Mouse (Mus musculus) stomach, embryonic 15.5 days (tissue): ENCODE measurements at regions not wholly inside any gene's neighbourhood (a gene's known extent, or its start where the extent isn't known, plus 50 kb on each side); places are given as distances from the start of the nearest gene placed in this dataset.

Experiments
- ATAC-seq: fragments of 200-750 bp; cut with Nextera tagmentation; 2 replicates; pipeline ENCODE4 v1.8.0; 2017; ENCODE audit warnings: low read depth, moderate number of reproducible peaks, moderate TSS enrichment; ENCODE audit not compliant: insufficient read depth, low FRiP score
- H3K27ac ChIP-seq: fragments of 300-500 bp; sonication (generic); 2 replicates; pipeline ENCODE4 v1.5.1; 2015; ENCODE audit warnings: mild to moderate bottlenecking, inconsistent platforms
- H3K27me3 ChIP-seq: fragments of 300-500 bp; sonication (generic); replicated peaks from 2 replicates; pipeline ENCODE4 v1.6.1; 2015; ENCODE audit warnings: inconsistent platforms
- H3K36me3 ChIP-seq: fragments of 300-500 bp; sonication (generic); 2 replicates; pipeline ENCODE4 v1.6.1; 2015; ENCODE audit warnings: inconsistent platforms
- H3K4me1 ChIP-seq: fragments of 300-500 bp; sonication (generic); 2 replicates; pipeline ENCODE4 v1.6.1; 2015; ENCODE audit warnings: inconsistent platforms
- H3K4me2 ChIP-seq: fragments of 300-500 bp; sonication (generic); 2 replicates; pipeline ENCODE4 v1.6.1; 2015; ENCODE audit warnings: mild to moderate bottlenecking, inconsistent platforms
- H3K4me3 ChIP-seq: fragments of 300-500 bp; sonication (generic); replicated peaks from 2 replicates; pipeline ENCODE4 v1.5.1; 2015; ENCODE audit warnings: inconsistent platforms
- H3K9ac ChIP-seq: fragments of 300-500 bp; sonication (generic); 2 replicates; pipeline ENCODE4 v1.6.1; 2015; ENCODE audit warnings: inconsistent platforms
- H3K9me3 ChIP-seq: fragments of 300-500 bp; sonication (generic); 2 replicates; pipeline ENCODE4 v1.6.1; 2016; ENCODE audit warnings: inconsistent platforms
- WGBS: fragments of 180-500 bp; shearing (Covaris S2); methylation state at CpG from one replicate; pipeline ENCODE4 v1.1.7; 2015; 5-methylcytosine and 5-hydroxymethylcytosine counted together

- Histone ChIP-seq H3K9me3 (no peaks in the 10 kb centered on the region), H3K27ac (no peak overlapping the region), H3K9ac (no peak overlapping the region), H3K36me3 (no peaks in the 10 kb centered on the region), H3K27me3 (no peaks in the 10 kb centered on the region), H3K4me2 (no peak overlapping the region), H3K4me3 (no peak overlapping the region), H3K4me1 (no peaks in the 10 kb centered on the region)
- no peak for ATAC-seq
- 53% methylated on average over 4 of the region's 4 CpGs for WGBS
These were observed 68.7 kb upstream of the Abca1 start for GRCm38 (mm10) chr4:53228444-53228843.

- Histone ChIP-seq H3K36me3 (no peaks in the 10 kb centered on the region), H3K9ac (no peak overlapping the region), H3K27ac (no peak overlapping the region), H3K4me1 (no peaks in the 10 kb centered on the region), H3K9me3 (no peaks in the 10 kb centered on the region), H3K4me3 (no peak overlapping the region), H3K27me3 (no peaks in the 10 kb centered on the region), H3K4me2 (no peak overlapping the region)
- 54% methylated on average over 8 of the region's 8 CpGs for WGBS
- ATAC-seq = peak; percentile 72; the same call in 1 of the 2 replicates
These were observed 68.1 kb upstream of the Abca1 start for GRCm38 (mm10) chr4:53227771-53228170.

GRCm38 (mm10) chr4:53227071-53227470 lies 67.4 kb upstream of the Abca1 start:
- no peak overlapping the region for H3K27ac ChIP-seq
- H3K36me3 ChIP-seq = no peaks in the 10 kb centered on the region
- H3K4me1 ChIP-seq = no peaks in the 10 kb centered on the region
- no peaks in the 10 kb centered on the region for H3K9me3 ChIP-seq
- WGBS = 64% methylated on average over 1 of the region's 1 CpGs
- no peaks in the 10 kb centered on the region for H3K27me3 ChIP-seq
- H3K9ac ChIP-seq = no peak overlapping the region
- ATAC-seq = no peak
- no peak overlapping the region for H3K4me2 ChIP-seq
- H3K4me3 ChIP-seq = no peak overlapping the region

GRCm38 (mm10) chr4:53226376-53226775 lies 66.7 kb upstream of the Abca1 start:
- Histone ChIP-seq H3K4me3 (no peak overlapping the region), H3K4me1 (no peaks in the 10 kb centered on the region), H3K9me3 (no peaks in the 10 kb centered on the region), H3K27ac (no peak overlapping the region), H3K9ac (no peak overlapping the region), H3K4me2 (no peak overlapping the region), H3K27me3 (no peaks in the 10 kb centered on the region), H3K36me3 (no peaks in the 10 kb centered on the region)
- no peak for ATAC-seq
- WGBS = 80% methylated on average over 3 of the region's 3 CpGs

- H3K4me1 ChIP-seq = peaks cover 4% of the 10 kb centered on the region; the same call in 1 of the 2 replicates
- no peak overlapping the region for H3K27ac ChIP-seq
- H3K4me2 ChIP-seq = no peak overlapping the region
- H3K27me3 ChIP-seq = no peaks in the 10 kb centered on the region
- no peak overlapping the region for H3K4me3 ChIP-seq
- H3K9ac ChIP-seq = no peak overlapping the region
- H3K9me3 ChIP-seq = no peaks in the 10 kb centered on the region
- no peaks in the 10 kb centered on the region for H3K36me3 ChIP-seq
- 70% methylated on average over 3 of the region's 3 CpGs for WGBS
- no peak for ATAC-seq
These were observed 63.7 kb upstream of the Abca1 start for GRCm38 (mm10) chr4:53223379-53223778.

GRCm38 (mm10) chr4:53220809-53221208 lies 61.1 kb upstream of the Abca1 start:
- Histone ChIP-seq H3K27me3 (no peaks in the 10 kb centered on the region), H3K4me3 (no peak overlapping the region), H3K27ac (no peak overlapping the region), H3K9ac (no peak overlapping the region), H3K4me2 (no peak overlapping the region), H3K36me3 (no peaks in the 10 kb centered on the region), H3K9me3 (no peaks in the 10 kb centered on the region), H3K4me1 (peaks cover 11% of the 10 kb centered on the region)
- no peak for ATAC-seq
- WGBS = 84% methylated on average over 4 of the region's 4 CpGs

- H3K4me3 ChIP-seq = no peak overlapping the region
- no peak for ATAC-seq
- H3K27ac ChIP-seq = no peak overlapping the region
- H3K36me3 ChIP-seq = no peaks in the 10 kb centered on the region
- H3K4me1 ChIP-seq = peaks cover 11% of the 10 kb centered on the region
- no peak overlapping the region for H3K9ac ChIP-seq
- 82% methylated on average over 3 of the region's 3 CpGs for WGBS
- no peaks in the 10 kb centered on the region for H3K27me3 ChIP-seq
- no peaks in the 10 kb centered on the region for H3K9me3 ChIP-seq
- H3K4me2 ChIP-seq = no peak overlapping the region
These were observed 59.7 kb upstream of the Abca1 start for GRCm38 (mm10) chr4:53219351-53219750.

GRCm38 (mm10) chr4:53218752-53219151 lies 59.1 kb upstream of the Abca1 start:
- Histone ChIP-seq H3K27ac (no peak overlapping the region), H3K36me3 (no peaks in the 10 kb centered on the region), H3K4me3 (no peak overlapping the region), H3K9me3 (no peaks in the 10 kb centered on the region), H3K9ac (no peak overlapping the region), H3K4me1 (peaks cover 11% of the 10 kb centered on the region), H3K4me2 (no peak overlapping the region), H3K27me3 (no peaks in the 10 kb centered on the region)
- WGBS = 46% methylated on average over 7 of the region's 7 CpGs
- ATAC-seq = no peak

GRCm38 (mm10) chr4:53218291-53218640 lies 58.6 kb upstream of the Abca1 start:
- 38% methylated on average over 5 of the region's 5 CpGs for WGBS
- ATAC-seq = no peak
- peak overlapping the region; percentile 50 for H3K4me3 ChIP-seq
- peak overlapping the region; percentile 70 for H3K4me2 ChIP-seq
- H3K9ac ChIP-seq = no peak overlapping the region
- H3K27me3 ChIP-seq = no peaks in the 10 kb centered on the region
- H3K36me3 ChIP-seq = no peaks in the 10 kb centered on the region
- no peaks in the 10 kb centered on the region for H3K9me3 ChIP-seq
- H3K4me1 ChIP-seq = peaks cover 11% of the 10 kb centered on the region
- 0 out of 2 replicates have a peak overlapping the region, but pooled peaks have one; percentile 28 for H3K27ac ChIP-seq

- WGBS = under 1% methylated on average over 38 of the region's 38 CpGs
These were observed 58.1 kb upstream of the Abca1 start for GRCm38 (mm10) chr4:53217608-53218290.

GRCm38 (mm10) chr4:53212541-53212940 lies 52.8 kb upstream of the Abca1 start:
- 39% methylated on average over 4 of the region's 4 CpGs for WGBS
- Histone ChIP-seq H3K9me3 (no peaks in the 10 kb centered on the region), H3K4me3 (no peak overlapping the region), H3K9ac (no peak overlapping the region), H3K27ac (no peak overlapping the region), H3K4me2 (no peak overlapping the region), H3K36me3 (no peaks in the 10 kb centered on the region), H3K4me1 (0 out of 2 replicates have a peak, but pooled peaks cover 3% of the 10 kb centered on the region), H3K27me3 (no peaks in the 10 kb centered on the region)
- no peak for ATAC-seq

More at GRCm38 (mm10) chr4:53217608-53218290, 58.1 kb upstream of the Abca1 start:
- Histone ChIP-seq H3K27me3 (no peaks in the 10 kb centered on the region), H3K27ac (peak overlapping the region; percentile 28; the same call in 1 of the 2 replicates), H3K9ac (no peak overlapping the region), H3K4me3 (peak overlapping the region; percentile 50), H3K36me3 (no peaks in the 10 kb centered on the region), H3K4me1 (peaks cover 11% of the 10 kb centered on the region), H3K4me2 (peak overlapping the region; percentile 70), H3K9me3 (no peaks in the 10 kb centered on the region)
- ATAC-seq = peak; percentile 89

GRCm38 (mm10) chr4:53210685-53211084 lies 51.0 kb upstream of the Abca1 start:
- no peaks in the 10 kb centered on the region for H3K9me3 ChIP-seq
- 84% methylated on average over 3 of the region's 3 CpGs for WGBS
- no peak overlapping the region for H3K27ac ChIP-seq
- ATAC-seq = no peak
- no peak overlapping the region for H3K4me2 ChIP-seq
- no peaks in the 10 kb centered on the region for H3K4me1 ChIP-seq
- H3K4me3 ChIP-seq = no peak overlapping the region
- no peak overlapping the region for H3K9ac ChIP-seq
- H3K36me3 ChIP-seq = no peaks in the 10 kb centered on the region
- no peaks in the 10 kb centered on the region for H3K27me3 ChIP-seq
